Mouse (Mus musculus) left cerebral cortex, postnatal 10 days (tissue): ENCODE data around the gene Unc50. TPM values are rescaled to one million over a fixed set of nuclear protein-coding genes. Genes with fewer than 3 reads are reported as not detected.

Experiments
- DNase-seq, 2 experiments: peaks; one replicate each; pipeline ENCODE4 v3.0.0; 2021 to 2022; ENCODE audit warnings: low spot score in 2 of 2, mixed read lengths in 1 of 2; ENCODE audit errors: extremely low spot score in 1 of 2
- intact Hi-C: fragments of 180-260 bp; cut with DNase I; formaldehyde crosslinking; loops from one replicate; pipeline ENCODE4 v1.15.1; 2025
- total RNA-seq, 2 experiments: library from RNA; stranded (reverse); gene quantifications; 2 replicates each; pipeline ENCODE4 v1.2.3; 2021

The Unc50 gene
- total RNA-seq, 2 experiments from 2014 or later = 57.8 to 63.8 TPM

GRCm38 (mm10) chr1:37479074-37479473 is 49.1 kb downstream of the Unc50 start:
- intact Hi-C loops = no loop called here
- DNase-seq = peak in 1 of 2 experiments; percentile 50

DNA sequence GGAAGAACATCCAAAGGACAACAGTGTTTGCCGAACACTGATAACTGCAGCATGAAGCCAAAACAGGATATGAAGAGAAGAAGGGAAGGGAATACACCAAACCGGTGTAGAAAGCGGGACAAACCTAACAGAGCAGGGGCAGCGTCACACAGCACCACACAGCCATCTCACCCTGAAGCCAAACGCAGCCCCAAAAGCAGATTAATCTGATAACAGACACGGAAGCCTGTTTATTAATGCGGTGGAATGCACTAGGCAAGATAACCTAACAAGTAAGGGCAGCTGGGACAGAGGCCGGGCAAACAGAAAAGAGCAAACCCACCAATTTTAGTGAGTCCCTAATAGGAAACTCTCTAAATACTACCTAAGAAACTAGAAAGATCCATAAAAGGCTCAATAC is 49.8 kb downstream of the Unc50 start:
- intact Hi-C loops = no loop called here
- DNase-seq = no peak

DNA sequence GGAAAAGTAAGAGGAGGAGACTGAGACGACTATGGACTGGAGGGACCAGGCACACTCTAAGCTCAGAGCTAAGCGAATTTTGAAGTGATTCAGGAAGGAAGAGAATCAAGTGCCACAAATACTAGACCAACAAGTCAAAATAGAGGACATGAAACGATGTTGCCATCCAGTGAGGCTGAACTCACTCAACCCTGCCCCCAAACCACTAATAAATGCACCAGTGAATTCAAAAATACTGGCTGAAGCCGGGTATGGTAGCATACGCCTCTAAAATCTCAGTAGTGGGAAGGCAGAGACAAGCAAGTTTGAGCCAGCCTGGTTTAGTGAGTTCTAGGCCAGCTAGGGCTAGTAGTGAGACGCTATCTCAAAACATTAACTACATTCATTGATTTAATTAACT is 50.8 kb downstream of the Unc50 start:
- intact Hi-C loops = no loop called here

DNA sequence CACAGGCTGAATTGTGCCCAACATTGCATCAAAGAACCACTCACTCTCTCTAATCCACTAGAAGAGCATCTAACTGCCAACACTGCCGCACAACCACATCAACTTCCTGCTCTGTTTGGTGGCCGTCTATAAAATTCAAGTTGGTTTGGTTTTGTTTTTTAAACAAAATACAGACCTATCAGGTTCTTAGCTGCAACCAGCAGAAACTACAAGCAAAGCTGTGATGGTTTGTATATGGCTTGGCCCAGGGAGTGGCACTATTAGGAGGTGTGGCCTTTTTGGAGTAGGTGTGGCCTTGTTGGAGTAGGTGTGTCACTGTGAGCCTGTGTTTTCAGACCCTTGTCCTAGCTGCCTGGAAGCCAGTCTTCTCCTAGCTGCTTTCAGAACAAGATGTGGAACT is 51.4 kb downstream of the Unc50 start:
- intact Hi-C loops = no loop called here
- DNase-seq = no peak

More for the DNA sequence above, 50.8 kb downstream of the Unc50 start:
- DNase-seq = no peak

- DNase-seq = no peak
- intact Hi-C loops = no loop called here
Measured at GRCm38 (mm10) chr1:37484612-37485011, 54.7 kb downstream of the Unc50 start.

DNA sequence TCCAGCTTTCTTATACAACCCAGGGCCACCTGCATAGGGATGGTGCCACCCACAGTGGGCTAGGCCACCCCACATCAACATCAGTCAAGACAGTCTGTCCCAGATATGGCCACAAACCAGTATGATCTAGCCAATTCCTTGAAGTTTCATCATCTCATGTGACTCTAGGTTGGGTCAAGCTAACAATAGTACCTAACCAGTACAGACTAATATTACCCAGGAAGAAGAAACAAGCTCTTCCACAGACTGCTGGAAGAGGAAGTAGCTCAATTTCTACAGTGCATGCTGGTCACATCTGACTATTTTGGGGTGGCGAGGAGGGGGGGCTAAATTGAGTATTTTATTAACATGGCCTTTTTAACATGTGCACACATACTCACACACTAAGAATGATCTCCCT is 56.5 kb downstream of the Unc50 start:
- intact Hi-C loops = no loop called here
- no peak for DNase-seq

GRCm38 (mm10) chr1:37486994-37487393 is 57.1 kb downstream of the Unc50 start:
- DNase-seq = no peak
- intact Hi-C loops = no loop called here

GRCm38 (mm10) chr1:37488531-37488930 is 58.6 kb downstream of the Unc50 start:
- intact Hi-C loops = no loop called here
- DNase-seq = no peak

Other genes starting within 250 kb of the Unc50 start
- gene Cnga3, start 215.7 kb upstream of the Unc50 start, total RNA-seq = under 1 TPM; 0.22 to 0.47 TPM
- gene Inpp4a, start 130.3 kb upstream of the Unc50 start, total RNA-seq = 100 to 1,000 TPM; 138 TPM
- gene Coa5, start within 50 bp of the Unc50 start, total RNA-seq = 10 to 100 TPM; 40.8 to 41.4 TPM
- 10 to 100 TPM; 28.9 to 29.6 TPM for gene Mgat4a, start 110.9 kb downstream of the Unc50 start, total RNA-seq